Mouse (Mus musculus): ENCODE results near the gene Cd276. TPM values are rescaled to one million over a fixed set of nuclear protein-coding genes. Genes with fewer than 3 reads are reported as not detected.
A peak's percentile ranks its signal among the peaks of the same experiment; 100 is the strongest.

Gene Cd276
- total and polyA plus RNA-seq, 3 experiments, result 9.5 to 12.3 (median 11.0) TPM

DNA sequence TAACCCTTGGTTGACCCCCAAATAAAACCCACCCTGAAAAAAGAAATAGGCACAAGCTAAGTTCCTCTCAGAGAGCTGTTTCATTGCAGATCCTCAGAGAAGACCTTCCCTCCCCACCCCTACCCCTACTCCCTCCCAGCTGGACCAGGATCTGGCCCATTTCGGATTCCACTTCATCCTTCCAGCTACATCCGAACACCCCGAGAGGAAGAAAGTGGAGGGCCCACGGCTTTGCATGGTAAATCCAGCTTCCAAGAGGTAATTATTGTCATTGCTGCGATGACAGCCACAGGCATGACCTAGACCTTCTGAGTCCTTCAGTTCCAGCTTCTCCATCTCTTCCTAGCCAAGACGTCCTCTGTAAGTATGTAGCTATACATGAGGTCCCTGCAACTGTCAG, 4.3 kb downstream of the Cd276 start:
- DNase-seq, result no peak

DNA sequence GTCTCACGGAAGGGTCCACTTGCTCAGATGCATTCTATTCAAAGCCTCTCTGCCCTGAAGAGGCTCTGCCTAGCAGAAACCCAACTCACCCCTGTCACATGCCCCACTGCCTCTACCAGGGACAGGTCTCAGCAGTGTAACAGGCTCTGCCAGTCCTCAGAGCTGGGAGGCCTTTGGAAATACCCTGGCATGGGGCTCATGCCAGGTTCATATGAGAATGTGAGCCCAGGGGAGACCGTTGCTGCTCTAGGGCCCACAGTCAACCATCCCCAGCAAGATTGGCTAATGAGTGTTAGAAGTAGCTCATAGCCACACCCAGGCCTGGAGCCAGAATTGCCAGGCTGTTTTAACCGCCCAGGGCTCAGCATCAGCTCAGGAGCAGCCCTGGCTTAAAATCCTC, 5.5 kb downstream of the Cd276 start:
- no peak for DNase-seq

DNA sequence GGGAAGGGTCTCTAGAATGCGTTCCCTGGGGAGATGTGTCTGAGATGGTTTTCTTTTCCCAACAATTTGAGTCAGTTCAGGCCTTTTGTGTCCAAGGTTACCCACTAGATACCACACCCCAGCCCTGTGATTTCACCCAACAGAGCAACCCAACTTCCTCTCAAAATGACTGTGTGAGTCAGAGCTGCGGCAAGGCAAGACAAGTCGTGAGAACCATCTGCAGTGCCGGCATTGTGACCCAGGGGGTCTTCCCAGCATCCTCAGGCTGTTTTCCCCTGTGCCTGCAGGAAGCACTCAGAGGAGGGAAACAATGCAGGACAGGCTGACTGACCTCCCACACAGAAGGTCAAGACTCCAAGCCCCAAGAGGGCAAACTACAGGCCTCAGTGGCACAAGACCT, 6.3 kb downstream of the Cd276 start:
- peak; percentile 66 for DNase-seq

DNA sequence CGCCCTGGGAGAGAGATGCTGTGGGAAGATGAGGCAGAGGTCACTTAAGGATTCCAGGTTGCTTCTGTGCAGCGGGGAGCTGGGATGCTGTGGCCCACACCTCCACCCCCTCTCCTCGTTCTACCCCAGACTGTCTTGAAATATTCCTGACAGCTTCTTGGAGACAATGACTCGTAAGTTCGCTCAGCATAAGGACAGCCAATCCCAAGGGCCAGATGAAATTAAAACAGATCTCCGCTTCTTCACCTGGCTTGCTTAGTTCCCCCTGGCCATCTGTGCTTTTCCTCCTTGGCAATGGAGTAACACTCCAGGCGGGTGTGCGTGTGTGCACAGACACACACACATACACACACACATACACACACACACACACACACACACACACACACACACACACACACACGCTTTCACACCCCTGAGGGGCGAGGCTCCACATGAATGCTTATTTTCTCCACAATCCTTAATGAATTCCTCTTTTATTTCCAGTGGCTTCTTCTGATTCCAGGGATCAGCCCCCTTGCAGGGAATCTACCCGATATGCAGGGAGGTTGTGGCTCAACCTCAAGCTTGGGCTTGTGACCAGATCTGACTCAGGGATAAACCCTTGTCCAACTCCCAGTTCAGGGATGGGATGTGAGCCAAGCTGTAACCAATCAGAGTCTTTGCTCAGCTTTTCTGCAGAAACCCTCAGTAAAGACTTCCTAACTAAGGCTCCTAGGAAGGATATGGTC, 8.4 kb downstream of the Cd276 start:
- peak; percentile 71 for DNase-seq

DNA sequence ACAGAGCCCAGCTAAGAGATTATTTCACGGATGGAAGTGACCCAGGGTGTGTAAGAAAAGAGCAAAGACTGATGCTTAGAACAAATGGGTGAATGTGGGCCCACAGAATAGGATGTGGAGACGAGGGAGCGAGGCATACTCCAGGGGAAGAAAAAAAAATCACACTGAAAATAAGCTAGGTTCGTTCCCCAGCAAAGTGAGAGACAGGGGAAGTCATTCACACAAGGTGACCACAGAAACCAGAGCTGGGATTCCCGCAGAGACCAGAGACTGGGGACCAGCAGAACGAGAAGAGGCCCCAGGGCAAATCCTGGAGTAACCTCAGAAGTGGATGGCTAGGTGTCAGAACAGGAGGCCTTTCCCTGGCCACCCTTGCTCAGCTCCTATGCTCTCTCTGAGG, 9.8 kb downstream of the Cd276 start:
- DNase-seq, result no peak

DNA sequence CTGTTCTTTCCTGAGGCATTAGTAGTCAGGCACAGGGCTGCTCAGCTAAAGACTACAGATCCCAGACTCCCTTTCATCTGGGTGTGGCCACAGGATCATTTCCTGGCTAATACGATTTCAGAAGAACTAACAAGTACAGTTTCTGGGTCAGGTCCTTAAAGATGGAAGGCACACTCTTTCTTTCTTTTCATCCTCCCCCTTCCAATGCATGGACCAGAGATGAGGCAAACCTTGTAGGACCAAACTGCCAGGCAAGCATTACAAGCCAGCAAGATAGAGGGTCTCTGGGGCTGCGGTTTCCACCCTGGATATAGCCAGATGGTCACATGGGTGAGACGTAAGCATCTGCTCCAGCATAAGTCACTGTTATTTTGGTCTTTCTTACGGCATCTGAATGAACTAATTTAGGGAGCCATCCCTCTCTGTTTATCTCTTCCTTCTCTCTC, 10.3 kb downstream of the Cd276 start:
- DNase-seq, result no peak

DNA sequence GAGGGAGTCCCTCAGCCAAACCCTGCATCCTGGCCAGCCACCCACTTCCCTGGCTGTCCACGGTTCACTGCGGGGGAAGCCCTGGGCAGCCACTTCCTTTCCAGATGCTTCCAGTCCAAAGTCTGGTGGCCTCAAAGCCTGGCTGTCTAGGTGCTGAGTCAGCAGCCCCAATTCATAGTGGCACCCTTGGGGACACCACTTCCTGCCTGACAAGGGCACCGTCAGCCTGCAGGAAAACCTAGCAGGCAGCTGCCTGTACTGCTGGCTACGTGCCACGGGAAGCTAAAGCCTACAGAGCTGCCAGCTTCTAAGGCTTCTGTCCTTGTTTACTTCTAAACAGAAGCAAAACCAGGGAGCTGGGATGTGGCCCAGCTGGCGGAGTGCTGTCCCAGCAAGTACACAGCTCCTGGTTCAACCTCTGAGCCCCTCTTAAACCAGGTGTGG, 13.3 kb downstream of the Cd276 start:
- peak; percentile 89 for DNase-seq

DNA sequence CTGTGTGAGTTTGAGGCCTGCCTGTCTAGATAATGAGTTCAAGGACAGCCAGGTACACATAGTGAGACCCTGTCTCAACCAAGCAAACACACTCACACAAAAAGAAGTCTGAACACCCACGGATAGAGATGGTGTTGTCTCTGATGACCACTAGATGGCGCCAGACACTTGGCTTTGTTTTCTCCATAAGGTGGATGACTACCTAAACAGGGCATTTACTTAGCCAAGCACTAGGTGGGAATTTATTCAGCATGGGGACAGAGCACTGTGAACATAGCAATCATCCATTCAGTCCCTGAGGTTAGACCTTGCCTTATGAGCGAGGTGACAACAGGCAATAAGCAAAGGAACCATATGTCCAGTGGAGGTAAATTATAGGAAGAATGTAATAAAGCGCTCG, 15.4 kb downstream of the Cd276 start:
- peak; percentile 44 for DNase-seq

DNA sequence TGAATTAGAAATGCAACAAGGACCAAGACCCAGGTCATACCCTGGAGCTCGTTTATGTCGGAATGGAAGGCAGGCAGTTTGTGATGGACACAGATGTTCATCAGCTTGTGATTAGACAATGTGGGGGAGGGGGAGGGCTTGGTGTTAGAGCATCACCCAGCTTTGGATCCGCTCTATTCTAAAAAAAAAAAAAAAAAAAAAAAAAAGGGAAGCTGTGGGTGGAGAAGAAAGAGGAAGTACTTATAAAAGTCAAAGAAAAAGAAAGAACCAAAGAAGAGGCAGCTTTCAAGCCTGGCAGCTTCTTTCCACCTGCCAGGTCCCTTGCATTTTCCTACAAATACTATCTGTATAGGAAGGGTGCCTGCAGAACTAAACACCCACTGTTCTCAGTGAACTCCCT, 17.5 kb downstream of the Cd276 start:
- DNase-seq, result no peak

DNA sequence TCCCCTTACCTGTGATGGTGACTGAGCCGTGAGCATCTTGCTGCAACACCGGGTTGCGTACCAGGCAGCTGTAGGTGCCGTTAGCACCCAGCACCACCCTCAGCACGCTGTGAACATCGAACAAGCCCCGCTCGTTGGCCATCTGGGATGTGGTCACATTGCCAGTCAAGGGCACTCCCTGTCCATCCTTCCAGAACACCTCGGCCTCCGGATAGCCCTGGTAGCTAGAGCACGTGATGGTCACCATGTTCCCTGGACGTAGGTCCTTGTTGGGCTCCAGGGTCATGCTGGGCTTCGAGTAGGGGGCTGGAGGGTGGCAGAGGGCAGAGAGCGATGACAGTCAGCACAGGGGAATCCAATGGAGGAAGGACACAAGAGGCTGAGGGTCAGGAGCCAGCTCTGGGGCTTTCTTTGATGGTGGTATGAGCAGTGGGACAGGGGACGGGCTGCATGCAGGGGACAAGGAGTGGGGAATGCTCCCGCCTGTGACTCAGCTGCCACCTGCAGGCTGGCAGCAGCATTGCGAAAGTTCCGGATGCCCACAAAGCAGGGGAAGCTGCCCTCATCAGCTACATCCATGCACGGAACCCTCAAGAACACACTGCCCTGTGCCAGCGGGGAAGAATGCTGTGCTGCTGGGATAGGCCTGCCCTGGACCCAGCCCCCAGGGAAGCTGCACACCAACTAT, 19.6 kb downstream of the Cd276 start:
- DNase-seq, result no peak

DNA sequence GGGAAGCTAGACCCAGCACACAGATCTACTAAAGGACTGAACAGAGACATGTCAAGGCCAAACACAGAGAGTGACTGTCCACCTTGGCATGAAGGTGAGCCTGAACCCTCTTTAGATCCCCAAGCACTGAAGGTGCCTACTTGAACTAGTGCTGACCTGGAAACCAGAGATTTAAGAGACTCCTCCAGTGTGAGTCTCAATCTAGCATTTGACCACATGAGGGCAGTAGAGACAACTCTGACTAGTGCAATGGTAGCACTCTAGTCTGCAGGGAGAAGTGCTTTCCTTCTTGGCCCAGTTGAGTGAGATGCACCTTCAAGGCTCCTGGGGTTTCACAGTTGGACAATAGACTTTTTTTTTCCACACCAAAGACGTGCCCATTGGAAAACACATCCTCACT, 20.5 kb downstream of the Cd276 start:
- peak; percentile 49 for DNase-seq

DNA sequence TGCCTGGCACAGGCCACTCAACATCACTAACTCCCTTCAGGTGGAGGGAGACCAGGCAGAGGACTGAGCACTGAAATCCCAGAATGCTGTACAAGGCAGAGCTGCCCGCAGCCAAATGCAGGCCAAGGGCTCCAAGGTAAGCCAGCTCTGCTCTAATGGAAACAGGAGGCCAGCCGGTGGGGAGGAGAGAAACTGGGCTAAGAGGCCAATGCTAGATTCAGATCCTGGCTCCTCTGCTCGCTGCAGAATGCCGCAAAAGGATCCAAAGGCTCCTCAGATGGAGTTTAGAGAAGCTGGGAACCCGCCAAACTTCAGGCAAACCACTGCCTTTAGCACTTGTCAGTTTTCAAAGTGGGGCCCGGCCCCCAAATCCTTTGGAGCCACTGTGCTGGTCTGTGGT, 21.9 kb downstream of the Cd276 start:
- DNase-seq, result no peak

DNA sequence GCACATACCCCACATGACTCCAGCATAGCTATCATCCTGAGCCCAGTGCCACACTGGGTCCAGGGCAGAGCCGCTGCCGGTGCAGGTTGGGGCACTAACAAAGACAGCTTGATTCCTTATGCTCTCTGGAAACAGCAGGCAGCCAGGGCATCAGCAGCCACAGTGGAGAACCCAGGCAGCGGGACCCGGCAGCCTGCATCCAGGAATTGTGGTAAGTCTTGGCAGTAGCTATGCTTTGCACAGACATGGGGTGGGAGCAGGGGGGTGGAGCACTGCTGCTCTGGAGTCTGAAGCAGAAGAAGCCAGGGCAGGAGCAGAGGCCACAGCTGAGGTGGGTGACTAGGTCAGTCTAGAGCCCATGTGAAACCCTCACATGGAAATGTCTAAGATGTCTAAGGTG, 23.0 kb downstream of the Cd276 start:
- DNase-seq, result no peak

DNA sequence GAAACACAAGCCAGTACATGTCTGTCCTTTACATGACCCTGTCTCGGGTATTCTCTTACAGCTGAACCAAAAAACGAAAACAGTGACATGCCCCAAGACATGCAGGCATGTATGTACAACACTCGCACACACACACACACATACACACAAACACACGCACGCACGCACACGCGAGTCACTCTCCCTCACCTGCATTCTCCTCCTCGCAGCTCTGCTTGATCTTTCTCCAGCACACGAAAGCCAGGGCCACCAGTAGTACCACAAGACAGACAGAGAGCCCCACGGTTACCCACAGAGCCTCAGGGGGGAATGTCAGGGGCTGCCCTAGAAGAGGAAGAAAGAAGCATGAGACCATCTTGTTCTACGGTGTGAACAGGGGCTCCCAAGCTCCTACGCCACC, 24.8 kb downstream of the Cd276 start:
- no peak for DNase-seq

DNA sequence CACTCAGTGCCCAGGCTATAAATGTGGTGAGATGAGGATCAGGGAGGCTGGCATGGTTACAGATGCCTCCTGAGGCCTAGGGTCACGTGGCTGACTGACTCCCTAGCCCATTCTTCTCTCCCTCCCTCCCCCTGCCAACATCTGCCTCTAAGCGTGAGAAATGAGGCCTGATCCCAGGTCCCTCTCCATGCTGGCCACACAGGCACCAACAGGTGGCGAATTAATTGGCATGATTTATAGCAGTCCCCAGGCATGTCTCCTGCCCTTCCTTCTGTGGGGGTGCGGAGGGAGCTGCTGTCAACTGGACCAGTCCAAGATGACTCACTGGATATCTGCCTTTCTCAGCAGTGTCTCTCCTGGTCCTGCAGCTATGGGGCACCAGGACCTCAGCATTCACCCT, 27.4 kb downstream of the Cd276 start:
- no peak for DNase-seq

DNA sequence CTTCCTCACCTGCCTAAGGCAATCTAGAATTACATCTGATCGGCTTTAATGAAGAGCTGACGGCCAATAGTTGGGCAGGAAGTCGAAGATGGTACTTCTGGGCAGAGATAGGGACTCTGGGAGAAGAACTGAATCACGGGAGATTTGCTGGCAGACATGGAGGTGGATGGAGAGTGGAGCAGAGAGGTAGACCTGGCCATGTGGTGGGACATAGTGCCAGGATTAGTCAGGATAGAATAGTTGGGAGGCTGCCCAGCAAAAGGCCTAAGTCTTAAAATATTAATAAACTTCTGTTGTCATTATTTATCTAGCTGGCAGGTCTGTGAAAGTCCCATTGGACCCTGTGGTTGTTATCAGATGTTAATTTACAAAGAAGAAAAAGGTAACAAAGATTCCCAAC, 30.1 kb downstream of the Cd276 start:
- no peak for DNase-seq

DNA sequence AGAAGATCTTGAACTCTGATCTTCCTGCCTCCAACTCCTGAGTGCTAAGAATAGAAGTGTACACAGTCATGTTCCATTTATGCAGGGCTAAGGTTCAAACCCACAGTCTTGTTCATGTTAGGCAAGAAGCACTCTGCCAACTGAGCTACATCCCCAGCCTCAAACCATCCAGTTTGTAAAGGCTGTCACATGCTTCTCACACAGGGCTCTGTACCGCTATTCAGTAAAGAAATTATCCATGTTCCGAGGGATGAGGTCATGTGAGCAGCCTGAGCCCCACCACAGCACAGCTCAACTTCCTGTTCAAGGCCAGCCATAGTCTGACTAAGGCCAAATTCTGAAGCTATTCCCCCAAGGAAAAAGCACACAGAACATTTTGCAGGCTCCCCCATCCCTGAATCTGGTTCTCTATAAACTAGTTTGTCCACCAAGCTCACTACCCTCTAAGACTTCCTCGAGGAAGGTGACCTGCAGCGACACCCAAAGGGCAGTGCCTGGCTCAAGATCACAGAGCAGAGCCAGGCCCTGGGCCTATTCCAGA, 33.3 kb downstream of the Cd276 start:
- DNase-seq, result no peak

DNA sequence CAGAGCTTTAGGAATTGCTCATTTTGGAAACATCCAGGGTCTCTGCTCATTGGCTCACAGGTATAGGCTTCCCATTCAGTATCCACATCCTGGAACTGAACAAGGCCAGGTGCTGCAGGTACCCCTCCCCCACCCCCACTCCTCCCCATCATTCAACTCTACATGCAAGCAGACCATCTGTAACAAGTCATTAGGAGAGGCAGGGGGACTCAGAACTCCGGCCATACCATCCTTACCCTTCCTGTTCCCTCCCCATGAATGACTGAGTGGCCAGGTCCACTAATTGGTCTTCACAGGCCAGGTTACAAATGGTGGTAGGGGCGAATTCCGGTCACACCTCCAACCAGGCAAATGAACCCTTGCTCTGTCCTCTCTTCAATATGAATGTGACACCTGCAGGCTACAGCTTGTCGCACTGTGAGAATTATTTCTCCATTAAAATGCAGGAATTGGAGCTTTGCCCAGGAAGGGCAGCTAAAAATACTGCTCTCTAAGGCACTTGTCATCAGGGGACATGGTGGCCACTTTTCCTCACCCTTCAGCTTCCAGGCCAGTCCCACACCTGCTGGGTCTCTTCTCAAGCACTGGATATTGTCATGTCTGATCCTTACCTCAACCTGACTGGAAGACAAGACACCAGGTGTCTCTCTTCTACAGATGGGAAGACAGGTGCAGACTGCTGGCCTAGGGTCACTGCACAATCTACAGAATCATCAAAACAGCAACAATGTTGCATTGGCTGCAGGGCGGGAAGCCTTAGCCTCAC, 34.2 kb downstream of the Cd276 start:
- no peak for DNase-seq

DNA sequence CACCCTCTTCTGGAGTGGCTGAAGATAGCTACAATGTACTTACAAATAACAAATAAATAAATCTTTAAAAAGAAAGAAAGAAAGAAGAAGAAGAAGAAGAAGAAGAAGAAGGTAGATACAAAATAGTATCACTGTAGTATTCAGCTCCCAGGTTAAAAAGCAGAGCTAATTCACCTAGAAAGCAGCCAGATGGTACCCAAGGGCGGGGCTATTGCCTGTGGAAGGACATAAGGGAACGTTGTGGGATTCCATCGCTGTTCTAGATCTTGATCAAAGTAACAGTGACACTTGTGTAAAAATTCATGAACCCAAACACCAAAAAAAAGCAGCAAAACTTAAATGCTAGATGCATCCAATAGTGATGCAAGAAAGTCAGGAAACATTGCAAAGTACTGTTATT, 35.3 kb downstream of the Cd276 start:
- no peak for DNase-seq

DNA sequence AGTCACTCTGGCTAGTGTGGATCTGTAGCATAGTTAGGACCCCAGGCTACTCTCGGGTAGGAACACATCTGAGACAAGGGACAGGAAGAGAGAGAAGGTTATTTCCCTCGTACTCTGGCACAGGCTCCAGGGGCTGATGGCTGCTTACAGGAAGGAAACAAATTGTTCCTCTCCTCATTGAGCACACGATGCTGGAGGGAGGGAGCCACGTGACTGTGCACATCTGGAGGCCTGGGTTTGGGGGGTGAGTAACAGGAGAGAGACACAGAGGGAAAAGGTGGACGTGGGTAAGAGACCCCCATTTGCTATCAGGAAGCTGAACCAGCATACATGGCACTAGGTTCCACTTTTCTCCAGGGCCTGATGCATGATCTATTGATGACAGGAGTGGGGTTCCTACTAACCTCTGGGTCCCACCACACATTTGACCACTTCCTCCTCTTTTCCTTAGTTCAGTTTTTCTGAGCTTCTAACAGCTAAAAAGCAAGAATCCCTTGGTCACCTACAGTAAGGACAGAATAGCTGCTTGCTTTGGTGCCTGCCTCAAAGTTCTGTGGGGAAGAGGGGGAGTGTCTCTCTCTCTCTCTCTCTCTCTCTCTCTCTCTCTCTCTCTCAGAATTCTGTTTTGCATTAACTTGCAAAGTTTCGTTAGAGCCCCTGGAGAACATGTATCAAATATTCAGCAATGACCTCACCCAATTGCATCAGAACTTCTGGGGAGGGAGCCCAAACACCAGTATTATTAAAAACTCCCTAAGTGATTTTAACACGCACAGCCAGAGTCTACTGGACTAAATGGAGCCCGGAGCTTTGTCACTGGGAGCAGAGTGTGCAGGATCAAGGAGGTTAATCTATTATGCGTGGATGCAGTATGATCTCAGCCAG, 37.1 kb downstream of the Cd276 start:
- no peak for DNase-seq

DNA sequence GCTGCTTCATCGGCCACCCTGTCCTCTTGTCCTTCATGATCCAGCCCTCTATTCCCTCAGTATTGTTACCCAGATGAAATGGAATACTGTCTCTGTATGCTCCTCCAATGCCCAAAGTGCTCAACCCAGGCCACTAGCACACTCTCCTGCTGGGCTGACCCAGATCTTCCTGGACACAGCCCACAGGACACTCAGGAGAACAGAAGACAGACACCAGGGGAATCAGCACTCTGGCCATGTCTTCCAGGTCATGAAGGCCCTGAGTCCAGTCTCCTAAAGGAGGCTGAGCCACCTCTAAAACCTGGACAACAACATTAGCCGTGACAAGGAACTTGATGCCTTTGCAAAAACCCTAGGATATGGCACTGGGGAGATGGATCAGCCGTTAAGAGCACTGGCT, 38.8 kb downstream of the Cd276 start:
- DNase-seq, result no peak

DNA sequence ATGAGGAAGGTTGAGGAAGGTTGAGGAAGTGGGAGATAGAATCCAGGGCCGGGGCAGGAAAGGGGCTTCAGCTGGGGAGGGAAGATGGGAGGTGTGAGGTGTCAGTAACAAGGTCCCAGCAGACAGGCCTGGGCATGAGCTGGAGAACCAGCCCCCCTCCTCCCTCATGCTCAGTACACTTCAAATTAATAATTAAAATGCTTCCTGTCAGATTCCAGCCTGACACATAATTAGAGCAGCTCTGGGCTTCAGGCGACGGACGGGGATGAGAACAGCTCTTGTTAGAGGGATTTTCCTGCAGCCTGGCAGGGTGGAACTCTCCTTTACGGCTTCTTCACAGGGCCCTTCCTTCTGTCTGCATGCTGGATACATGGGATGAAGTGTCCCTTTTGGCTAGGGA, 41.5 kb downstream of the Cd276 start:
- no peak for DNase-seq
